Mouse (Mus musculus) liver, embryonic 14.5 days (tissue): ENCODE data around the gene Nudt17. TPM values are rescaled to one million over a fixed set of nuclear protein-coding genes. Genes with fewer than 3 reads are reported as not detected.

Source experiments
- ATAC-seq: fragments of 200-750 bp; cut with Nextera tagmentation; 2 replicates; pipeline ENCODE4 v1.8.0; 2017; ENCODE audit warnings: moderate number of reproducible peaks, mild to moderate bottlenecking, moderate library complexity; ENCODE audit not compliant: insufficient read depth
- DNase-seq, 3 experiments: peaks; one replicate each; pipeline ENCODE4 v3.0.0-alpha.2; 2012 to 2013; ENCODE audit warnings: low read depth in 3 of 3, low spot score in 3 of 3
- H3K27ac ChIP-seq: fragments of 300-500 bp; sonication (generic); 2 replicates; pipeline ENCODE4 v1.5.1; 2014; ENCODE audit warnings: moderate library complexity, mild to moderate bottlenecking, control low read depth, inconsistent platforms
- H3K27me3 ChIP-seq: fragments of 300-500 bp; sonication (generic); 2 replicates; pipeline ENCODE4 v1.6.1; 2014; ENCODE audit warnings: mild to moderate bottlenecking, low read length, moderate library complexity; ENCODE audit not compliant: control insufficient read depth, insufficient read depth
- H3K36me3 ChIP-seq: fragments of 300-500 bp; sonication (generic); replicated peaks from 2 replicates; pipeline ENCODE4 v1.6.1; 2014; ENCODE audit warnings: low read depth; ENCODE audit not compliant: control insufficient read depth, insufficient read depth
- H3K4me1 ChIP-seq, 2 experiments: fragments of 200-500 bp in 1 of 2; fragments of 300-500 bp in 1 of 2; sonication (generic) in 1 of 2; replicated peaks; 2 replicates each; pipeline ENCODE4 v1.6.1; 2012 to 2014; ENCODE audit warnings: antibody characterized with exemption in 1 of 2, inconsistent platforms in 1 of 2, low read length in 1 of 2; ENCODE audit not compliant: control insufficient read depth in 2 of 2, insufficient read depth in 2 of 2
- H3K4me2 ChIP-seq: fragments of 300-500 bp; sonication (generic); 2 replicates; pipeline ENCODE4 v1.6.1; 2014; ENCODE audit warnings: low read depth, mild to moderate bottlenecking, control low read depth, moderate library complexity
- H3K4me3 ChIP-seq, 2 experiments: fragments of 200-500 bp in 1 of 2; fragments of 300-500 bp in 1 of 2; sonication (generic) in 1 of 2; 2 replicates each; pipeline ENCODE4 v1.5.1; 2012 to 2014; ENCODE audit warnings: low read depth in 2 of 2, low read length in 2 of 2, mild to moderate bottlenecking in 2 of 2, control low read depth in 1 of 2, inconsistent platforms in 1 of 2, moderate library complexity in 1 of 2; ENCODE audit not compliant: insufficient read depth in 1 of 2
- H3K9ac ChIP-seq: fragments of 300-500 bp; sonication (generic); replicated peaks from 2 replicates; pipeline ENCODE4 v1.6.1; 2014; ENCODE audit warnings: mild to moderate bottlenecking, control low read depth, moderate library complexity
- H3K9me3 ChIP-seq: fragments of 300-500 bp; sonication (generic); 2 replicates; pipeline ENCODE4 v1.6.1; 2016; ENCODE audit warnings: low read length, mixed read lengths; ENCODE audit not compliant: control insufficient read depth
- CTCF ChIP-seq: IDR thresholded peaks from 2 replicates; pipeline ENCODE4 v1.5.1; 2016; ENCODE audit warnings: antibody characterized with exemption, low read depth, control low read depth
- EP300 ChIP-seq: IDR thresholded peaks from 2 replicates; pipeline ENCODE4 v1.6.1; 2016; ENCODE audit warnings: antibody characterized with exemption, low read depth
- WGBS: fragments of 180-500 bp; shearing (Covaris S2); extraction: QIAGEN DNeasy Blood & Tissue Kit; methylation state at CpG from one replicate; pipeline ENCODE4 v1.1.7; 2014; ENCODE audit not compliant: insufficient replicate concordance; 5-methylcytosine and 5-hydroxymethylcytosine counted together
- polyA plus RNA-seq, 2 experiments: library from polyadenylated mRNA; depleted of rRNA in 1 of 2; stranded (reverse) in 1 of 2; unstranded in 1 of 2; fragments of >200 nt; fragmentation: Nextera tagmentation in 1 of 2; extraction: Ambion mirVana in 1 of 2; gene quantifications; 2 replicates each; pipeline versions ENCODE4 v1.2.1 to v1.2.3; 2012 to 2014

The Nudt17 gene
- polyA plus RNA-seq, 2 experiments, result 0.65 to 1.4 TPM

DNA sequence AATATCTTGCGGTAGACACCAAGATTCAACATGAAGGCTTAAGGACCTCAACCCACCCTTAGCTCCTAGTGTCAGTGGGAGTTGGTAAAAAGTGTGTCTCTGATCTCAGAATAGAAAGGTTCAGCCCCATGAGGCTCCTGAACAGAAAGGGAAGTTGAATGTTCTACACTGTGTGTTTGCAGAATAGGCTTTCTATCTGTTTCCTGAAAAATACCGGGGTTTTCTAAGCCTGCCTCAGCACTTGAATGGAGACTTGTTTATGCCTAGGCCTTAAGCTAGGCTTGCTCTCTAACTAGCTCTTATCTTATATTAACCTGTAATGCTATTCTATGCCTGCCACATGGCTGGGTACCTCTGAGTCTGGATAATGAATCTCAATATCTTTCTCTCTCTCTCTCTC lies 47.5 kb downstream of the Nudt17 start:
- no peak for DNase-seq
- Histone ChIP-seq H3K4me2 (no peak overlapping the region), H3K27ac (no peak overlapping the region), H3K27me3 (no peaks in the 10 kb centered on the region), H3K9me3 (no peaks in the 10 kb centered on the region), H3K4me1 (peaks cover 0 to 4% of the 10 kb centered on the region in 2 experiments; a peak in 2 of 4 replicates), H3K4me3 (no peak overlapping the region), H3K36me3 (no peaks in the 10 kb centered on the region), H3K9ac (no peak overlapping the region)
- ATAC-seq, result no peak
- TF ChIP-seq EP300 (no peak), CTCF (no peak)
- 47% methylated on average over 2 of the region's 2 CpGs for WGBS

Other genes starting within 250 kb of the Nudt17 start
- 3.8 and 4.5 TPM in 2 replicates for gene Hfe2, start 183.4 kb downstream of the Nudt17 start, polyA plus RNA-seq (2012; rRNA removed)
- gene Hfe2, start 183.4 kb downstream of the Nudt17 start, polyA plus RNA-seq (2014; fragmentation: Nextera tagmentation; extraction: Ambion mirVana), result 4.3 and 4.4 TPM in 2 replicates
- gene Txnip, start 150.6 kb downstream of the Nudt17 start, polyA plus RNA-seq (2012; rRNA removed), result 33.2 and 42.8 TPM in 2 replicates
- 31.9 and 32.5 TPM in 2 replicates for gene Txnip, start 150.6 kb downstream of the Nudt17 start, polyA plus RNA-seq (2014; fragmentation: Nextera tagmentation; extraction: Ambion mirVana)
- gene Gm16253, start 131.6 kb downstream of the Nudt17 start, polyA plus RNA-seq (2012; rRNA removed), result not detected in 2 replicates
- not detected in 2 replicates for gene Gm16253, start 131.6 kb downstream of the Nudt17 start, polyA plus RNA-seq (2014; fragmentation: Nextera tagmentation; extraction: Ambion mirVana)
- 6.2 and 11.8 TPM in 2 replicates for gene Polr3gl, start 114.4 kb downstream of the Nudt17 start, polyA plus RNA-seq (2012; rRNA removed)
- 3.0 and 3.3 TPM in 2 replicates for gene Polr3gl, start 114.4 kb downstream of the Nudt17 start, polyA plus RNA-seq (2014; fragmentation: Nextera tagmentation; extraction: Ambion mirVana)
- gene Ankrd34a, start 111.9 kb downstream of the Nudt17 start, polyA plus RNA-seq (2012; rRNA removed), result 0.08 TPM in 2 replicates
- not detected in 2 replicates for gene Ankrd34a, start 111.9 kb downstream of the Nudt17 start, polyA plus RNA-seq (2014; fragmentation: Nextera tagmentation; extraction: Ambion mirVana)
- 2.7 and 2.9 TPM in 2 replicates for gene Lix1l, start 107.4 kb downstream of the Nudt17 start, polyA plus RNA-seq (2012; rRNA removed)
- 0.32 and 0.48 TPM in 2 replicates for gene Lix1l, start 107.4 kb downstream of the Nudt17 start, polyA plus RNA-seq (2014; fragmentation: Nextera tagmentation; extraction: Ambion mirVana)
- gene Rbm8a, start 78.6 kb downstream of the Nudt17 start, polyA plus RNA-seq (2012; rRNA removed), result 11.6 and 22.8 TPM in 2 replicates
- gene Rbm8a, start 78.6 kb downstream of the Nudt17 start, polyA plus RNA-seq (2014; fragmentation: Nextera tagmentation; extraction: Ambion mirVana), result 69.1 and 73.6 TPM in 2 replicates
- 10.5 and 10.7 TPM in 2 replicates for gene Pex11b, start 73.2 kb downstream of the Nudt17 start, polyA plus RNA-seq (2012; rRNA removed)
- gene Pex11b, start 73.2 kb downstream of the Nudt17 start, polyA plus RNA-seq (2014; fragmentation: Nextera tagmentation; extraction: Ambion mirVana), result 15.7 and 19.1 TPM in 2 replicates
- 0.02 TPM in 1 of 2 replicates, not detected in the other for gene Gm42957, start 73.1 kb downstream of the Nudt17 start, polyA plus RNA-seq (2012; rRNA removed)
- gene Gm42957, start 73.1 kb downstream of the Nudt17 start, polyA plus RNA-seq (2014; fragmentation: Nextera tagmentation; extraction: Ambion mirVana), result not detected in 2 replicates
- gene Itga10, start 63.0 kb downstream of the Nudt17 start, polyA plus RNA-seq (2012; rRNA removed), result 0.42 and 0.47 TPM in 2 replicates
- 0.05 TPM in 2 replicates for gene Itga10, start 63.0 kb downstream of the Nudt17 start, polyA plus RNA-seq (2014; fragmentation: Nextera tagmentation; extraction: Ambion mirVana)
- 0.26 and 0.39 TPM in 2 replicates for gene Ankrd35, start 38.4 kb downstream of the Nudt17 start, polyA plus RNA-seq (2012; rRNA removed)
- gene Ankrd35, start 38.4 kb downstream of the Nudt17 start, polyA plus RNA-seq (2014; fragmentation: Nextera tagmentation; extraction: Ambion mirVana), result 0.13 and 0.22 TPM in 2 replicates
- 5.1 and 5.7 TPM in 2 replicates for gene Pias3, start 12.2 kb downstream of the Nudt17 start, polyA plus RNA-seq (2012; rRNA removed)
- gene Pias3, start 12.2 kb downstream of the Nudt17 start, polyA plus RNA-seq (2014; fragmentation: Nextera tagmentation; extraction: Ambion mirVana), result 3.6 and 4.1 TPM in 2 replicates
- 15.4 and 21.6 TPM in 2 replicates for gene Polr3c, start 19.1 kb upstream of the Nudt17 start, polyA plus RNA-seq (2012; rRNA removed)
- 14.5 and 14.6 TPM in 2 replicates for gene Polr3c, start 19.1 kb upstream of the Nudt17 start, polyA plus RNA-seq (2014; fragmentation: Nextera tagmentation; extraction: Ambion mirVana)
- 9.6 and 12.4 TPM in 2 replicates for gene Rnf115, start 19.1 kb upstream of the Nudt17 start, polyA plus RNA-seq (2012; rRNA removed)
- gene Rnf115, start 19.1 kb upstream of the Nudt17 start, polyA plus RNA-seq (2014; fragmentation: Nextera tagmentation; extraction: Ambion mirVana), result 28.2 and 33.0 TPM in 2 replicates
- gene Pdzk1, start 120.7 kb upstream of the Nudt17 start, polyA plus RNA-seq (2012; rRNA removed), result 3.8 and 6.3 TPM in 2 replicates
- gene Pdzk1, start 120.7 kb upstream of the Nudt17 start, polyA plus RNA-seq (2014; fragmentation: Nextera tagmentation; extraction: Ambion mirVana), result 11.4 and 12.3 TPM in 2 replicates
- 0.07 and 0.08 TPM in 2 replicates for gene Cd160, start 120.8 kb upstream of the Nudt17 start, polyA plus RNA-seq (2012; rRNA removed)
- gene Cd160, start 120.8 kb upstream of the Nudt17 start, polyA plus RNA-seq (2014; fragmentation: Nextera tagmentation; extraction: Ambion mirVana), result 0.11 TPM in 1 of 2 replicates, not detected in the other
- 1.4 and 1.5 TPM in 2 replicates for gene Gja5, start 196.1 kb upstream of the Nudt17 start, polyA plus RNA-seq (2012; rRNA removed)
- gene Gja5, start 196.1 kb upstream of the Nudt17 start, polyA plus RNA-seq (2014; fragmentation: Nextera tagmentation; extraction: Ambion mirVana), result 0.58 and 0.68 TPM in 2 replicates
- gene Gpr89, start 196.8 kb upstream of the Nudt17 start, polyA plus RNA-seq (2012; rRNA removed), result 4.6 and 4.9 TPM in 2 replicates
- 22.9 and 24.7 TPM in 2 replicates for gene Gpr89, start 196.8 kb upstream of the Nudt17 start, polyA plus RNA-seq (2014; fragmentation: Nextera tagmentation; extraction: Ambion mirVana)
- gene Gja8, start 217.5 kb upstream of the Nudt17 start, polyA plus RNA-seq (2012; rRNA removed), result not detected in 2 replicates
- gene Gja8, start 217.5 kb upstream of the Nudt17 start, polyA plus RNA-seq (2014; fragmentation: Nextera tagmentation; extraction: Ambion mirVana), result not detected in 2 replicates